Mouse (Mus musculus): ENCODE data around the gene Cdk5r2. TPM values are rescaled to one million over a fixed set of nuclear protein-coding genes. Genes with fewer than 3 reads are reported as not detected.
A peak's percentile ranks its signal among the peaks of the same experiment; 100 is the strongest.
"Not testable (repeated sequence)": the region's sequence is repeated elsewhere in the genome, so short reads cannot be mapped to it uniquely, and the experiment has no call there.

The Cdk5r2 gene
- polyA plus RNA-seq, 1 experiment from 2014 or later = not detected

GRCm38 (mm10) chr1:74818509-74818908 lies 36.2 kb upstream of the Cdk5r2 start:
- no peaks in the 10 kb centered on the region for H3K36me3 ChIP-seq
- 72% methylated on average over 1 of the region's 1 CpGs for WGBS (ENCODE audit: insufficient replicate concordance)
- H3K9me3 ChIP-seq (replicated peaks) = no peaks in the 10 kb centered on the region
- H3K27me3 ChIP-seq (replicated peaks) = peaks cover 11% of the 10 kb centered on the region
- no peak overlapping the region for H3K27ac ChIP-seq
- H3K9ac ChIP-seq = no peak overlapping the region
- no peak overlapping the region for H3K4me3 ChIP-seq
- H3K4me2 ChIP-seq = no peak overlapping the region
- no peak for ATAC-seq
- peaks cover 5% of the 10 kb centered on the region; the same call in 1 of the 2 replicates for H3K4me1 ChIP-seq

GRCm38 (mm10) chr1:74823598-74823997 lies 31.1 kb upstream of the Cdk5r2 start:
- 66% methylated on average over 4 of the region's 4 CpGs for WGBS (ENCODE audit: insufficient replicate concordance)

GRCm38 (mm10) chr1:74824518-74825302 lies 30.0 kb upstream of the Cdk5r2 start:
- H3K27ac ChIP-seq = no peak overlapping the region
- 39% methylated on average over 14 of the region's 14 CpGs for WGBS (ENCODE audit: insufficient replicate concordance)
- H3K4me2 ChIP-seq = no peak overlapping the region
- no peaks in the 10 kb centered on the region for H3K4me1 ChIP-seq
- no peaks in the 10 kb centered on the region for H3K9me3 ChIP-seq (replicated peaks)
- H3K9ac ChIP-seq = no peak overlapping the region
- H3K36me3 ChIP-seq = no peaks in the 10 kb centered on the region
- ATAC-seq = no peak
- no peak overlapping the region for H3K4me3 ChIP-seq
- peaks cover 11% of the 10 kb centered on the region; the same call in 1 of the 2 replicates for H3K27me3 ChIP-seq (replicated peaks)

More at GRCm38 (mm10) chr1:74823598-74823997, 31.1 kb upstream of the Cdk5r2 start:
- not testable (repeated sequence) for H3K9ac ChIP-seq; H3K4me3 ChIP-seq; H3K27ac ChIP-seq; H3K4me2 ChIP-seq; H3K36me3 ChIP-seq; H3K9me3 ChIP-seq (replicated peaks); H3K4me1 ChIP-seq; ATAC-seq
- peaks cover 11% of the 10 kb centered on the region; the same call in 1 of the 2 replicates for H3K27me3 ChIP-seq (replicated peaks)

GRCm38 (mm10) chr1:74830061-74830460 lies 24.7 kb upstream of the Cdk5r2 start:
- Histone ChIP-seq H3K9me3 (replicated peaks) (no peaks in the 10 kb centered on the region), H3K9ac (no peak overlapping the region), H3K27me3 (replicated peaks) (peaks cover 3% of the 10 kb centered on the region; the same call in 1 of the 2 replicates), H3K4me1 (no peaks in the 10 kb centered on the region), H3K4me2 (no peak overlapping the region), H3K27ac (no peak overlapping the region), H3K36me3 (no peaks in the 10 kb centered on the region), H3K4me3 (no peak overlapping the region)
- no peak for ATAC-seq
- WGBS (ENCODE audit: insufficient replicate concordance) = 46% methylated on average over 9 of the region's 9 CpGs

GRCm38 (mm10) chr1:74833255-74833654 lies 21.5 kb upstream of the Cdk5r2 start:
- Histone ChIP-seq H3K4me1 (no peaks in the 10 kb centered on the region), H3K27ac (no peak overlapping the region), H3K4me2 (no peak overlapping the region), H3K27me3 (replicated peaks) (no peaks in the 10 kb centered on the region; the same call in 1 of the 2 replicates), H3K4me3 (no peak overlapping the region), H3K36me3 (no peaks in the 10 kb centered on the region), H3K9ac (no peak overlapping the region), H3K9me3 (replicated peaks) (no peaks in the 10 kb centered on the region)
- 59% methylated on average over 3 of the region's 3 CpGs for WGBS (ENCODE audit: insufficient replicate concordance)
- ATAC-seq = no peak

- Histone ChIP-seq H3K4me2 (no peak overlapping the region), H3K9me3 (replicated peaks) (no peaks in the 10 kb centered on the region), H3K27ac (no peak overlapping the region), H3K27me3 (replicated peaks) (peaks cover 46% of the 10 kb centered on the region), H3K4me3 (no peak overlapping the region), H3K36me3 (no peaks in the 10 kb centered on the region), H3K4me1 (no peaks in the 10 kb centered on the region), H3K9ac (no peak overlapping the region)
- ATAC-seq = no peak
- 70% methylated on average over 5 of the region's 5 CpGs for WGBS (ENCODE audit: insufficient replicate concordance)
Measured at GRCm38 (mm10) chr1:74843090-74843489, 11.6 kb upstream of the Cdk5r2 start.

GRCm38 (mm10) chr1:74846341-74846740 lies 8.4 kb upstream of the Cdk5r2 start:
- Histone ChIP-seq H3K9me3 (replicated peaks) (no peaks in the 10 kb centered on the region), H3K4me3 (no peak overlapping the region), H3K36me3 (no peaks in the 10 kb centered on the region), H3K27me3 (replicated peaks) (peaks cover 65% of the 10 kb centered on the region), H3K4me1 (no peaks in the 10 kb centered on the region), H3K27ac (no peak overlapping the region), H3K9ac (no peak overlapping the region), H3K4me2 (no peak overlapping the region)
- ATAC-seq = no peak
- 25% methylated on average over 9 of the region's 9 CpGs for WGBS (ENCODE audit: insufficient replicate concordance)

GRCm38 (mm10) chr1:74848946-74849345 lies 5.8 kb upstream of the Cdk5r2 start:
- no peak for ATAC-seq
- Histone ChIP-seq H3K9me3 (replicated peaks) (no peaks in the 10 kb centered on the region), H3K9ac (no peak overlapping the region), H3K4me1 (no peaks in the 10 kb centered on the region), H3K36me3 (no peaks in the 10 kb centered on the region), H3K4me3 (no peak overlapping the region), H3K27ac (no peak overlapping the region), H3K4me2 (no peak overlapping the region), H3K27me3 (replicated peaks) (peaks cover 79% of the 10 kb centered on the region)
- WGBS (ENCODE audit: insufficient replicate concordance) = 44% methylated on average over 5 of the region's 5 CpGs

- 12% methylated on average over 6 of the region's 6 CpGs for WGBS (ENCODE audit: insufficient replicate concordance)
- Histone ChIP-seq H3K36me3 (no peaks in the 10 kb centered on the region), H3K27ac (no peak overlapping the region), H3K4me3 (no peak overlapping the region), H3K9me3 (replicated peaks) (no peaks in the 10 kb centered on the region), H3K4me1 (peaks cover 10% of the 10 kb centered on the region; the same call in 1 of the 2 replicates), H3K27me3 (replicated peaks) (peaks cover 81% of the 10 kb centered on the region), H3K4me2 (no peak overlapping the region), H3K9ac (no peak overlapping the region)
- no peak for ATAC-seq
Measured at GRCm38 (mm10) chr1:74850251-74850650, 4.5 kb upstream of the Cdk5r2 start.

GRCm38 (mm10) chr1:74851001-74851775 lies 3.5 kb upstream of the Cdk5r2 start:
- ATAC-seq = no peak
- no peaks in the 10 kb centered on the region for H3K9me3 ChIP-seq (replicated peaks)
- H3K9ac ChIP-seq = no peak overlapping the region
- no peak overlapping the region for H3K4me3 ChIP-seq
- no peak overlapping the region for H3K27ac ChIP-seq
- no peaks in the 10 kb centered on the region for H3K36me3 ChIP-seq
- peaks cover 14% of the 10 kb centered on the region; the same call in 1 of the 2 replicates for H3K4me1 ChIP-seq
- H3K27me3 ChIP-seq (replicated peaks) = peaks cover 87% of the 10 kb centered on the region
- 7% methylated on average over 6 of the region's 6 CpGs for WGBS (ENCODE audit: insufficient replicate concordance)
- H3K4me2 ChIP-seq = no peak overlapping the region

GRCm38 (mm10) chr1:74855156-74855555 lies 422 bp downstream of the Cdk5r2 start:
- no peaks in the 10 kb centered on the region for H3K36me3 ChIP-seq
- no peak overlapping the region for H3K27ac ChIP-seq
- H3K9me3 ChIP-seq (replicated peaks) = no peaks in the 10 kb centered on the region
- peaks cover 21% of the 10 kb centered on the region; the same call in 1 of the 2 replicates for H3K4me1 ChIP-seq
- H3K27me3 ChIP-seq (replicated peaks) = peaks cover 100% of the 10 kb centered on the region
- peak overlapping the region; percentile 56 for H3K4me3 ChIP-seq
- H3K4me2 ChIP-seq = peak overlapping the region; percentile 72
- no peak for ATAC-seq
- 3% methylated on average over 44 of the region's 48 CpGs for WGBS (ENCODE audit: insufficient replicate concordance)
- H3K9ac ChIP-seq = no peak overlapping the region

Measured in liver, embryonic 12.5 days (tissue).